Comparison of ENCODE assay signal across 8 mouse cellular contexts in the genomic region with DNA sequence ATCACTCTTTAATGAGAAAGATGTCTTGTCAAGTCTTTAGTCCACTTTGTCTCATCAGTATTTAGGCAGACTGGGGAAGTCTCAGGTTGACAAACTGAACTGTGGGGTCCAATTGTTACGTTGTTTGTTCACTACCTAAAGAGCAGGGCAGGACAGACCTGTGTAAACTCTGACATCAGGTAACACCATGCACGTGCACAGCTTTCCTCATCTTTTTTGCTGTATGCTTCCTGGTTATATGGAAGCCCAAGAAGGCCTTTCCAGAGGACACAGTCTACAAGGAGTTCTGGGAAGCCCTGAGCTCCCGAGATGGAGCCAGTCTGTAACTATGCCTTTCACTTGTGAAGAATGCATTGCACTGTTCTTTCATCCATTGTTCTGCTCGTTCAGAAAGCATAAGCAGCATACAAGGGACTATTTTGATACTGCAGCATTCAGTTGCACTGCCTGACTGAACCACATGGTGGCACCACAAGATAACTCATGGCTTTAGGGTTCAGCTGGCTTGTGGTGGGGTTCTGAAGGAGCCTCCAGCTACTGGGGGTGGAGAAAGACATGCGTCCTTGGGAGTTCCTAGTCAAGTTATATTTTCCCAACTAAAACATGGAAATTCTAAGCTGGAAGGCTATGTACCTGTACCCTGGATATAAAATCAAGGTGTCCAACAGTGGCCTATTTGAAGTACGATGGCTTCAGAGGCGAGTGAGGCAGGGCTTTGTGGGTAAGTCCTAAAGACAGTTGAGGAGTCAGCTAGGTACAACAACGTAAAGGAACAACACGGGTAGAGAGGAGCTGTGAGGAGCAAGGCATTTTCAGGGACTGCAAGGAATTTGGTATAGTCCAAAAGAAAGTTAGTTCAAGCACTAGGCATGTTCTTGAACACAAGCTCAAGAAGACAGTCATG. TPM values are rescaled to one million over a fixed set of nuclear protein-coding genes. Genes with fewer than 3 reads are reported as not detected.
DNase-seq lines count a peak whose midpoint lies in the region; ATAC-seq and TF ChIP-seq lines count a peak whose summit lies in the region.

No protein-coding gene starts in this region.

- no peak overlapping the region for H3K4me2 ChIP-seq in intestine, postnatal 0 days (replicated peaks; ENCODE audit: low read depth)
- no peak overlapping the region for H3K4me2 ChIP-seq in limb, embryonic 14.5 days (replicated peaks; ENCODE audit: low read depth, low read length, severe bottlenecking)
- no peak overlapping the region for H3K4me2 ChIP-seq in neural tube, embryonic 12.5 days (replicated peaks)

- no peak overlapping the region for H3K9ac ChIP-seq in intestine, postnatal 0 days (ENCODE audit: low read depth, low read length)
- H3K9ac ChIP-seq in limb, embryonic 14.5 days (ENCODE audit: low read depth, low read length, severe bottlenecking): no peak overlapping the region
- no peak overlapping the region for H3K9ac ChIP-seq in neural tube, embryonic 12.5 days

- H3K9me3 ChIP-seq in intestine, postnatal 0 days (ENCODE audit: control insufficient read depth): no peaks in the 10 kb centered on the region
- no peaks in the 10 kb centered on the region for H3K9me3 ChIP-seq in limb, embryonic 14.5 days (ENCODE audit: control insufficient read depth, low read length)
- no peaks in the 10 kb centered on the region for H3K9me3 ChIP-seq in neural tube, embryonic 12.5 days

- TF ChIP-seq CTCF in intestine, postnatal 0 days (IDR thresholded peaks at IDR 0.05; ENCODE audit: low read depth): peak; percentile 90

- TF ChIP-seq POLR2A in limb, embryonic 14.5 days (IDR thresholded peaks at IDR 0.05; ENCODE audit: borderline replicate concordance, extremely low read depth, insufficient read depth, insufficient read length): no peak

- no peak overlapping the region for H3K27ac ChIP-seq in intestine, postnatal 0 days (ENCODE audit: low read depth, low read length)
- no peak overlapping the region for H3K27ac ChIP-seq in limb, embryonic 14.5 days (replicated peaks; ENCODE audit: low read depth, low read length)
- H3K27ac ChIP-seq in neural tube, embryonic 12.5 days: no peak overlapping the region

- H3K36me3 ChIP-seq in intestine, postnatal 0 days (ENCODE audit: control insufficient read depth, insufficient read depth): peaks cover 23% of the 10 kb centered on the region; the same call in 1 of the 2 replicates
- H3K36me3 ChIP-seq in limb, embryonic 14.5 days (ENCODE audit: control insufficient read depth, insufficient read depth, low read length): peaks cover 19% of the 10 kb centered on the region
- H3K36me3 ChIP-seq in neural tube, embryonic 12.5 days: peaks cover 12% of the 10 kb centered on the region

- no peaks in the 10 kb centered on the region for H3K4me1 ChIP-seq in intestine, postnatal 0 days (replicated peaks; ENCODE audit: control insufficient read depth, insufficient read depth, low read length)
- H3K4me1 ChIP-seq in limb, embryonic 14.5 days (ENCODE audit: control insufficient read depth, insufficient read depth, low read length): no peaks in the 10 kb centered on the region
- H3K4me1 ChIP-seq in neural tube, embryonic 12.5 days: no peaks in the 10 kb centered on the region

- 70% methylated on average over 9 of the region's 9 CpGs for WGBS in intestine, postnatal 0 days
- 72% methylated on average over 9 of the region's 9 CpGs for WGBS in limb, embryonic 14.5 days
- 71% methylated on average over 9 of the region's 9 CpGs for WGBS in neural tube, embryonic 12.5 days

- ATAC-seq in intestine, postnatal 0 days: no peak
- ATAC-seq in limb, embryonic 14.5 days (ENCODE audit: low FRiP score, low read depth): peak; percentile 62; the same call in 1 of the 2 replicates
- ATAC-seq in neural tube, embryonic 12.5 days (ENCODE audit: low FRiP score, low read depth): 0 out of 2 replicates have a peak, but pooled peaks have one; percentile 25

- no peak overlapping the region for H3K4me3 ChIP-seq in intestine, postnatal 0 days (ENCODE audit: low read depth, low read length)
- H3K4me3 ChIP-seq in limb, embryonic 14.5 days (replicated peaks; ENCODE audit: low read length): no peak overlapping the region
- no peak overlapping the region for H3K4me3 ChIP-seq in neural tube, embryonic 12.5 days

- DNase-seq in 416B (ENCODE audit: low read depth) (peak; percentile 60), R1 (ENCODE audit: low read depth, low spot score) (peak; percentile 70)
- DNase-seq in cerebellum, postnatal 14 days: peak; percentile 89 to 90
- DNase-seq in frontal cortex, postnatal 25 days (ENCODE audit: low spot score in 2 of 2): peak; percentile 84 to 93
- peak; percentile 61 for DNase-seq in limb, embryonic 14.5 days (ENCODE audit: low spot score)
- DNase-seq in thymus, adult 18-20 months: peak; percentile 7 to 11

- H3K27me3 ChIP-seq in intestine, postnatal 0 days (replicated peaks; ENCODE audit: control insufficient read depth, insufficient read depth, low read length): no peaks in the 10 kb centered on the region
- H3K27me3 ChIP-seq in limb, embryonic 14.5 days (ENCODE audit: control insufficient read depth, insufficient read depth, low read length): no peaks in the 10 kb centered on the region
- no peaks in the 10 kb centered on the region for H3K27me3 ChIP-seq in neural tube, embryonic 12.5 days (replicated peaks)

RNA-seq across cellular contexts. Expression of a gene that starts 25.1 kb away (rescaled TPM):
- polyA plus RNA-seq in intestine, postnatal 0 days (2015; fragmentation: Nextera tagmentation; extraction: Ambion mirVana): 58.8 and 63.2 TPM in 2 replicates
- polyA plus RNA-seq in limb, embryonic 14.5 days (2012; rRNA removed): 76.3 and 79.0 TPM in 2 replicates
- polyA plus RNA-seq in limb, embryonic 14.5 days (2014; fragmentation: Nextera tagmentation; extraction: Ambion mirVana): 76.2 and 79.8 TPM in 2 replicates
- 50.5 and 57.6 TPM in 2 replicates for polyA plus RNA-seq in neural tube, embryonic 12.5 days (2016; fragmentation: Nextera tagmentation; extraction: Ambion mirVana)

RNA-seq across cellular contexts. Expression of a gene that starts 39.5 kb away (rescaled TPM):
- not detected in 2 replicates for polyA plus RNA-seq in intestine, postnatal 0 days (2015; fragmentation: Nextera tagmentation; extraction: Ambion mirVana)
- not detected in 2 replicates for polyA plus RNA-seq in limb, embryonic 14.5 days (2012; rRNA removed)
- polyA plus RNA-seq in limb, embryonic 14.5 days (2014; fragmentation: Nextera tagmentation; extraction: Ambion mirVana): 0.43 TPM in 1 of 2 replicates, not detected in the other
- not detected in 2 replicates for polyA plus RNA-seq in neural tube, embryonic 12.5 days (2016; fragmentation: Nextera tagmentation; extraction: Ambion mirVana)

Comparison
In these comparisons a context has a peak if more than half of its experiments do, and no peak if none do; other contexts are left out.
1. DNase-seq: peak in every context shown above with its lines; median percentile 90 in cerebellum, postnatal 14 days; 88 in frontal cortex, postnatal 25 days; 70 in R1; 61 in limb, embryonic 14.5 days; 60 in 416B; 9 in thymus, adult 18-20 months.